8 mouse cellular contexts compared by ENCODE assay signal in the genomic region with DNA sequence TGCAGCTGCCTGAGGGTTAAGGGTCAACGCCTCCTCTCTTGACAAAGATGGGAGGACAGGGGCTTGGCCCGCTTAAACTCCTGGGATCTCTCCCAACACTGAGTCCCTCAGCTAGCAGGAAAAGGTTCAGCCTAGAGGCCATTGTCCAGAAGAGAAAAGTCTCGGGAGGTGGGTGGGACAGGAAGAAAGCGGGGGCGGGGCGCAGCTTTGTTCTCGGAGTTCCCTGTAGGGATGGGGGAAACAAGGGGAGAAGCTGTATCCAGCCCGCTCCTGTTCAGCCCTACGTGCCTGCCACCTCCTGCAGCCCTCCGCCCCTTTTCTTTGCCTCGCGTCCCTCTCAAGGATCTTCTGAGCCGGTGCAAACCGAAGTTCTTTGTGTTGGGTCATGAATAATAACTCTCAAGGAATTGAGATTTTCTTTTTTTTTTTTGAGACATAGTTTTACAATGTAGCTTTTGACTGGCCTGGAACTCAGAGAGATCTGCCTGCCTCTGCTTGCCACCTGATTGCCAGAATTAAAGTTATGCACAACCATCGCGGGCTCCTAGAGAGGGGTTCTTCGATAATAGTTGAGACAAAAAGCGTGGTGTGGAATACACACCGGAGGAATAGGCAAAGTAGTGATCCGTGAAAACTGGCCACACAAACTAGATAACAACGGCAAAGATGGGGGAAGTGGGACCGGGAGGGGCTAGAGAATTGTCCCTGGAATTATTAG. TPM values are rescaled to one million over a fixed set of nuclear protein-coding genes. Genes with fewer than 3 reads are reported as not detected.
A peak's percentile ranks its signal among the peaks of the same experiment; 100 is the strongest.
DNase-seq lines count a peak whose midpoint lies in the region; ATAC-seq and TF ChIP-seq lines count a peak whose summit lies in the region.

No protein-coding gene starts in this region.

- H3K4me3 ChIP-seq in ES-Bruce4 (ENCODE audit: low read depth, low read length), result peak overlapping the region; percentile 83
- H3K4me3 ChIP-seq in embryonic fibroblast, embryonic 13.5 days (ENCODE audit: insufficient read depth, low read length), result peak overlapping the region; percentile 35
- H3K4me3 ChIP-seq in heart, embryonic 11.5 days (ENCODE audit: low read depth, low read length), result peak overlapping the region; percentile 84
- peak overlapping the region; percentile 73 for H3K4me3 ChIP-seq in liver, embryonic 15.5 days (replicated peaks)
- H3K4me3 ChIP-seq in neural tube, embryonic 12.5 days, result peak overlapping the region; percentile 88

- peak; percentile 74 for DNase-seq in adrenal gland, postnatal 25 days
- DNase-seq in kidney, adult 9 months, result peak; percentile 71
- peak; percentile 40 for DNase-seq in urinary bladder, postnatal 25 days (ENCODE audit: low spot score)

- peak; percentile 64; the same call in 1 of the 2 replicates for TF ChIP-seq EP300 in ES-Bruce4 (IDR thresholded peaks at IDR 0.05; ENCODE audit: insufficient read depth, low read depth, low read length)

- peak; percentile 8; the same call in 1 of the 2 replicates for ATAC-seq in heart, embryonic 11.5 days (replicated peaks; ENCODE audit: insufficient number of reproducible peaks, low FRiP score, low TSS enrichment)
- peak; percentile 12 for ATAC-seq in liver, embryonic 15.5 days (ENCODE audit: insufficient read depth)
- peak; percentile 43; the same call in 1 of the 2 replicates for ATAC-seq in neural tube, embryonic 12.5 days (ENCODE audit: low FRiP score, low read depth)

- peak overlapping the region; percentile 96 for H3K9ac ChIP-seq in ES-Bruce4 (ENCODE audit: low read depth, poor library complexity, severe bottlenecking)
- peak overlapping the region; percentile 92 for H3K9ac ChIP-seq in heart, embryonic 11.5 days (ENCODE audit: low read depth, low read length)
- H3K9ac ChIP-seq in liver, embryonic 15.5 days, result peak overlapping the region; percentile 90
- H3K9ac ChIP-seq in neural tube, embryonic 12.5 days, result peak overlapping the region; percentile 97

- TF ChIP-seq CTCF in ES-Bruce4 (IDR thresholded peaks at IDR 0.05; ENCODE audit: low read depth, low read length), result no peak
- no peak for TF ChIP-seq CTCF in embryonic fibroblast, embryonic 13.5 days (IDR thresholded peaks at IDR 0.05; ENCODE audit: borderline replicate concordance, insufficient read depth, low read length)

- no peaks in the 10 kb centered on the region for H3K36me3 ChIP-seq in ES-Bruce4 (ENCODE audit: control insufficient read depth, insufficient read depth, low read length, poor library complexity, severe bottlenecking)
- H3K36me3 ChIP-seq in heart, embryonic 11.5 days (ENCODE audit: control insufficient read depth, insufficient read depth, low read length), result no peaks in the 10 kb centered on the region
- no peaks in the 10 kb centered on the region for H3K36me3 ChIP-seq in liver, embryonic 15.5 days (replicated peaks)
- H3K36me3 ChIP-seq in neural tube, embryonic 12.5 days, result peaks cover 4% of the 10 kb centered on the region; the same call in 1 of the 2 replicates

- no peaks in the 10 kb centered on the region for H3K9me3 ChIP-seq in ES-Bruce4 (replicated peaks; ENCODE audit: control insufficient read depth, insufficient read depth, low read length, poor library complexity, severe bottlenecking)
- H3K9me3 ChIP-seq in heart, embryonic 11.5 days (replicated peaks; ENCODE audit: control insufficient read depth, low read length), result no peaks in the 10 kb centered on the region
- H3K9me3 ChIP-seq in liver, embryonic 15.5 days (replicated peaks), result no peaks in the 10 kb centered on the region
- H3K9me3 ChIP-seq in neural tube, embryonic 12.5 days, result no peaks in the 10 kb centered on the region

- H3K27me3 ChIP-seq in ES-Bruce4 (ENCODE audit: control insufficient read depth, insufficient read depth, low read length, poor library complexity, severe bottlenecking), result no peaks in the 10 kb centered on the region
- no peaks in the 10 kb centered on the region for H3K27me3 ChIP-seq in heart, embryonic 11.5 days (ENCODE audit: control insufficient read depth, insufficient read depth, low read length)
- 0 out of 2 replicates have a peak, but pooled peaks cover 3% of the 10 kb centered on the region for H3K27me3 ChIP-seq in liver, embryonic 15.5 days
- H3K27me3 ChIP-seq in neural tube, embryonic 12.5 days (replicated peaks), result no peaks in the 10 kb centered on the region

- WGBS in heart, embryonic 11.5 days (ENCODE audit: insufficient replicate concordance), result 4% methylated on average over 22 of the region's 22 CpGs
- 5% methylated on average over 22 of the region's 22 CpGs for WGBS in liver, embryonic 15.5 days (ENCODE audit: insufficient replicate concordance)
- 2% methylated on average over 22 of the region's 22 CpGs for WGBS in neural tube, embryonic 12.5 days

- peak; percentile 42 for TF ChIP-seq POLR2A in ES-Bruce4 (IDR thresholded peaks at IDR 0.05; ENCODE audit: insufficient read depth, low read length)
- TF ChIP-seq POLR2A in embryonic fibroblast, embryonic 13.5 days (IDR thresholded peaks at IDR 0.05; ENCODE audit: low read depth, low read length), result peak; percentile 61

- H3K4me2 ChIP-seq in heart, embryonic 11.5 days, result peak overlapping the region; percentile 90
- peak overlapping the region; percentile 89 for H3K4me2 ChIP-seq in liver, embryonic 15.5 days
- peak overlapping the region; percentile 83 for H3K4me2 ChIP-seq in neural tube, embryonic 12.5 days (replicated peaks)

- peaks cover 6% of the 10 kb centered on the region for H3K4me1 ChIP-seq in ES-Bruce4 (ENCODE audit: control insufficient read depth, insufficient read depth, low read length)
- no peaks in the 10 kb centered on the region for H3K4me1 ChIP-seq in embryonic fibroblast, embryonic 13.5 days (ENCODE audit: control insufficient read depth, insufficient read depth, low read length)
- peaks cover 20% of the 10 kb centered on the region for H3K4me1 ChIP-seq in heart, embryonic 11.5 days (ENCODE audit: control insufficient read depth, insufficient read depth, low read length)
- H3K4me1 ChIP-seq in liver, embryonic 15.5 days (replicated peaks), result peaks cover 46% of the 10 kb centered on the region
- H3K4me1 ChIP-seq in neural tube, embryonic 12.5 days, result peaks cover 44% of the 10 kb centered on the region

- peak overlapping the region; percentile 85 for H3K27ac ChIP-seq in ES-Bruce4 (ENCODE audit: insufficient read depth, low read length)
- peak overlapping the region; percentile 58 for H3K27ac ChIP-seq in embryonic fibroblast, embryonic 13.5 days (ENCODE audit: insufficient read depth, low read length)
- H3K27ac ChIP-seq in heart, embryonic 11.5 days (ENCODE audit: low read depth, low read length), result peak overlapping the region; percentile 89
- H3K27ac ChIP-seq in liver, embryonic 15.5 days (replicated peaks), result peak overlapping the region; percentile 85
- H3K27ac ChIP-seq in neural tube, embryonic 12.5 days, result peak overlapping the region; percentile 43; the same call in 1 of the 2 replicates

RNA-seq across cellular contexts. Expression of a gene that starts 0.6 kb away (rescaled TPM):
- 28.7 and 28.9 TPM in 2 replicates for polyA plus RNA-seq in ES-Bruce4 (2011; ENCODE audit: insufficient read depth, insufficient read length, low read depth, missing spikeins)
- total RNA-seq in adrenal gland, postnatal 25 days (2021), result 25.6 and 28.6 TPM in 2 replicates
- polyA plus RNA-seq in embryonic fibroblast, embryonic 13.5 days (2011; ENCODE audit: insufficient read length, low read depth, missing spikeins), result 26.6 and 32.2 TPM in 2 replicates
- 32.6 and 40.7 TPM in 2 replicates for polyA plus RNA-seq in heart, embryonic 11.5 days (2014; fragmentation: Nextera tagmentation; extraction: Ambion mirVana)
- 13.0 and 14.5 TPM in 2 replicates for polyA plus RNA-seq in liver, embryonic 15.5 days (2015; fragmentation: Nextera tagmentation; extraction: Ambion mirVana)
- polyA plus RNA-seq in neural tube, embryonic 12.5 days (2016; fragmentation: Nextera tagmentation; extraction: Ambion mirVana), result 99.8 and 101 TPM in 2 replicates

RNA-seq across cellular contexts. Expression of a gene that starts 28.1 kb away (rescaled TPM):
- polyA plus RNA-seq in ES-Bruce4 (2011; ENCODE audit: insufficient read depth, insufficient read length, low read depth, missing spikeins), result 49.0 and 52.5 TPM in 2 replicates
- total RNA-seq in adrenal gland, postnatal 25 days (2021), result 167 and 175 TPM in 2 replicates
- polyA plus RNA-seq in embryonic fibroblast, embryonic 13.5 days (2011; ENCODE audit: insufficient read length, low read depth, missing spikeins), result 71.6 and 97.3 TPM in 2 replicates
- 63.6 and 79.5 TPM in 2 replicates for polyA plus RNA-seq in heart, embryonic 11.5 days (2014; fragmentation: Nextera tagmentation; extraction: Ambion mirVana)
- polyA plus RNA-seq in liver, embryonic 15.5 days (2015; fragmentation: Nextera tagmentation; extraction: Ambion mirVana), result 27.8 and 29.1 TPM in 2 replicates
- polyA plus RNA-seq in neural tube, embryonic 12.5 days (2016; fragmentation: Nextera tagmentation; extraction: Ambion mirVana), result 71.4 and 72.8 TPM in 2 replicates

RNA-seq across cellular contexts. Expression of a gene that starts 29.2 kb away (rescaled TPM):
- polyA plus RNA-seq in ES-Bruce4 (2011; ENCODE audit: insufficient read depth, insufficient read length, low read depth, missing spikeins), result 7.1 and 9.4 TPM in 2 replicates
- 39.8 and 45.0 TPM in 2 replicates for total RNA-seq in adrenal gland, postnatal 25 days (2021)
- polyA plus RNA-seq in embryonic fibroblast, embryonic 13.5 days (2011; ENCODE audit: insufficient read length, low read depth, missing spikeins), result 7.4 and 14.2 TPM in 2 replicates
- polyA plus RNA-seq in heart, embryonic 11.5 days (2014; fragmentation: Nextera tagmentation; extraction: Ambion mirVana), result 14.4 and 18.4 TPM in 2 replicates
- 2.5 and 2.8 TPM in 2 replicates for polyA plus RNA-seq in liver, embryonic 15.5 days (2015; fragmentation: Nextera tagmentation; extraction: Ambion mirVana)
- 17.5 and 19.5 TPM in 2 replicates for polyA plus RNA-seq in neural tube, embryonic 12.5 days (2016; fragmentation: Nextera tagmentation; extraction: Ambion mirVana)

Comparison
In these comparisons a context has a peak if more than half of its experiments do, and no peak if none do; other contexts are left out.
1. Peak in every context shown above with its lines: DNase-seq, ATAC-seq, H3K4me3 ChIP-seq and H3K27ac ChIP-seq.
2. H3K4me3 ChIP-seq: peak in every context shown above with its lines; median percentile 88 in neural tube, embryonic 12.5 days; 84 in heart, embryonic 11.5 days; 83 in ES-Bruce4; 73 in liver, embryonic 15.5 days; 35 in embryonic fibroblast, embryonic 13.5 days.